Mouse (Mus musculus) left cerebral cortex, postnatal 25 days (tissue): ENCODE measurements around the gene Siah3. TPM values are rescaled to one million over a fixed set of nuclear protein-coding genes. Genes with fewer than 3 reads are reported as not detected.

Experiments
- DNase-seq, 2 experiments: peaks; one replicate each; pipeline ENCODE4 v3.0.0; 2022; ENCODE audit warnings: low spot score in 2 of 2, mixed read lengths in 1 of 2
- intact Hi-C: fragments of 180-260 bp; cut with DNase I; formaldehyde crosslinking; loops from one replicate; pipeline ENCODE4 v1.15.1; 2025
- total RNA-seq, 2 experiments: library from RNA; stranded (reverse); gene quantifications; 2 replicates each; pipeline ENCODE4 v1.2.3; 2021

Siah3 gene
- total RNA-seq, 2 experiments from 2014 or later = 7.4 to 9.6 TPM

DNA sequence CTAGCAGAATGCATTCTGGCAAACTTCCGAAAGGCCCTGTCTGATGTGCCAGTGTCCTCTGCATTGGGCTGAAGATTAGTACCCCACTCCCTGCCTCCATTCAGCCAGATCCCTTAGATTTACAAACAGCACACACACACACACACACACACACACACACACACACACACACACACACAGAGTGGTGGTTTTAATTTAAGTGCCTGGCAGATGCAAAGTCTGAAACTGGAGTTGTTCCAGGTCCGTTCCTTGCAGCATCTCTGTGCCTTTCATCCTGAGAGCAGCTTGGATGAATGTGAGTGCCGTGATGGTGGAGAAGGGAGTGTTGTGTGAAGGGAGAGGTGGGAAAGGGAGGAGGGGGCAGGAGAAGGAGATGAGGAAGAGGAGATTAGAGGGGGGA is 4.2 kb downstream of the Siah3 start:
- peak in 1 of 2 experiments; percentile 86 for DNase-seq
- intact Hi-C loops = loop anchor here (5.0 kb wide), 3 partner anchors 67 to 252 kb away; partner anchors contain the start of gene Erich6b

DNA sequence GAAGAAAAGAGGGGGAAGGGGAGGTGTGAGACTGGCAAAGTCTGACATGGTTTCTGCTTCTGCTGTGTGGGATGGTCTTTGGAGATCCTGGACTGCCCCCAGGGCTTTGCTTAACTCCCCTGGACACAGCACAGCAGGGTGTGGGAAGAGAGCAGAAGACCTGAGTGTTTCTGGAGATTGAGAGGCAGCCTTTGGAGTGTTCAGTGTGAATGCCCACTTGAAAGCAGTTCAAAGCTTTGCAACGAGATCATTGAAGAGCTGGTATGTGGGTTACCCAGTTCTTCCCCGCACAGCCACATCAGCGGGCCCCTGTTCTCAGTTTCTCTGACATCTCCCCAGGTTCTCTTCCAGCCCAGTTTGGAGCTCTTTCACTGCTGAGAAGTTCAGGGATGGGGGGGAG is 4.7 kb downstream of the Siah3 start:
- peak in 1 of 2 experiments; percentile 50 for DNase-seq
- intact Hi-C loops = no loop called here

DNA sequence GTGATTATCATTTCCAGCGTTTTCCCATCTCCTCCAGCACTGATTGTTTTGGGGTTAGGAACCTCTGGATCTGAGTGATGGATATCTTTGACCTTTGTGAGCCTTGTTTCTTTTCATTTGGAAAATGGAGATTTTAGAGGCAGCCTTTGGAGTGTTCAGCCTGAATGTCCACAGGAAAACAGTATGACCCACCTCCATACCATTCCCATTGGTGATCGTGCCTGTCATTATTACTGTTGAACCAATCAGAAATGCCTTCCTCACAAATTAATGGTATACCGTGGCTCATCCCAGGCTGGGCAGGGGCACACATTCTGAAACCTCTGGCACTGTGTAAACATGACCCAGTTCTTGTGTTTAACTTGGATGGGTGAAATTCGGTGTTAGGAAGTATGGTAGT is 6.0 kb downstream of the Siah3 start:
- no peak for DNase-seq
- intact Hi-C loops = no loop called here

DNA sequence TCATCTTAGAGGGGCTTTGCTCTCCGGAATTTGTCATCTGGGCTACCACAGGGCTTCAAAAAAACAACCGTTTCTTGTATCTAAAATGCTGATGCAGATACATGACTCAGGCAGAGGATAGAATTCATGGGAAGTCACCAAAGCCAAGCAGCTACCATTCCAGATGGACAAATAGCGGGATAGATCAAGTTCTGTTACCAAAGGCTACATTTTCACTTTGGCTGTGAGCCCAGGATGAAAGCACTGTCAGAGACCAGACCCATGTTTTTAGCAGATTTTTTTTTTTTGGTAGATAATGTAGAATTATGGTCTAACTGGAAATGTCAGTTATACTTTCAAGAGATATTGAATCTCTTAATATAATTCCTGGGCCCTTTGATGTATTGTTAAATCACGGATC is 7.4 kb downstream of the Siah3 start:
- intact Hi-C loops = no loop called here
- no peak for DNase-seq

DNA sequence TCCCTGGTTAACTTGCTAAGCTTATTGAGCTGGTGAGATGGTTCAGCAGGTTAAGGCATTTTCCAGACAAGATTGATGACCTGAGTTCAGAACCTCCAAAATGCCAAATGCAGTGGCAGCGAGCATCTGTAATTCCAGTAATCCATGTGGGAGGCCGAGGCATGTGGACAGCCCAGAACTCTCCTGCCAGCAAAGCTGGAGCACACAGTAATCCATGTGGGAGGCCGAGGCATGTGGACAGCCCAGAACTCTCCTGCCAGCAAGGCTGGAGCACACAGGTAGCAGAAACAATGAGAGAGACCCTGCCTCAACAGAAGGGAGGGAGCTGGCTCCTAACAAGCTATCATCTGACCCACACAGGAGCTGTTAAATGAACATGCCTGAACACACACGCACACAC is 13.2 kb downstream of the Siah3 start:
- DNase-seq = peak in 1 of 2 experiments; percentile 40
- intact Hi-C loops = no loop called here

DNA sequence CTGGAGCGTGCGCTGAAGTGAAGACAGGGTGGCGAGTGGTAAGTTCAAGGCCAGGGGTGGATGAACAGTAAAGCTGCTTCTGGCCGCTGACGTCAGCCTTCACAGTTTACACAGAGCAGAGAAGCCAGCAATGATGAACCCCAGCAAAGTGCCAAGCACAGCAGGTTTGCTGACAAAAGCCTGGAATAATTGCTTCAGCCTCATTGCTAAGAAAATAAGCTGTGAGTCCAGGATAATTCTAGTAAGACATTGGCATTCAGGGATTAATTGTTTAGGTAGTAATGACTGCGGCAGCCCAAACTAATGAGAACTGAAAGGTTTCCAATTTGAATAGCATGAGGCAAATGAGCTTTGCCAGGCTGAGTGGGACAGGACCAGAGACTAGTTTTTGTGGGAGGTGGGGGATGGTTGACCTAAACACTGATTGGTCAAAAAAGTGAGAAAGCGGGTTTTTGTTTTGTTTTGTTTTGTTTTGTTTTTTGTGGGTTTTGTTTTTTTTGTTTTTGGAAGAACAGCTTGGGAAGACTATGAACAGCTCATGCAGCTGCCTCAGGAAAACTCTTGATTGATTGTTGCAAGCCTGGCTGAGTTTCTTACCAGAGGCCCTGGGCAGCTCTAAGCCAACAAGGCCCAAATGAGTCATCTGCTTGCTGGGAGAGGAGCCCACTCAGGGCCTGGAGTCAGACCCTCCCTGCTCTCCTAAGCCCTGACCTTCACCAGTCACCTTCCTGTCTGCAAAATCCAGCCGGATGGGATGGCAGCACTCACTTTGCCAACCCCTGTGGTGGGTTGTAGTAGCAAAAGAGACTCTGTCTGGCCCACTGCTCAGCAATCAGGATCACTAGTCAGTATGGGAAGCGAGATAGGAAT is 17.5 kb downstream of the Siah3 start:
- intact Hi-C loops = no loop called here
- DNase-seq = no peak

DNA sequence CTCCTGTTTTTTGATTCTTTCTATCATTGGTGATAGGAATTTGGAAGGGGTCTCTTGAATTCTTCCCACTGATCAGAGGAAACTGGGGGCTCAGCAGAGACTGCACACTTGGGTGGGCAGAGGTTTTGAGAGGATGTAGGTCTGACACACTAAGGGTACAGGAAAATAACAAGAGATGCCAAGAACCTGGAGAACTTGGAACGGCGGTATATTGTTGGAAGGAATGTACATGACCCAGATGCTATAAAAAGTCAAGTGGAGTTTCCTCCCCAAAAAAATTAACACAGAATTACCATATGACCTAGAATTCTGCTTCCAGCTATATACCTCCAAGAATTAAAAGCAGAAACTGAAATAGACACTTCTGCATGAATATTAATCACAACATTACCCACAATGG is 20.1 kb downstream of the Siah3 start:
- DNase-seq = peak in 1 of 2 experiments; percentile 53
- intact Hi-C loops = no loop called here

DNA sequence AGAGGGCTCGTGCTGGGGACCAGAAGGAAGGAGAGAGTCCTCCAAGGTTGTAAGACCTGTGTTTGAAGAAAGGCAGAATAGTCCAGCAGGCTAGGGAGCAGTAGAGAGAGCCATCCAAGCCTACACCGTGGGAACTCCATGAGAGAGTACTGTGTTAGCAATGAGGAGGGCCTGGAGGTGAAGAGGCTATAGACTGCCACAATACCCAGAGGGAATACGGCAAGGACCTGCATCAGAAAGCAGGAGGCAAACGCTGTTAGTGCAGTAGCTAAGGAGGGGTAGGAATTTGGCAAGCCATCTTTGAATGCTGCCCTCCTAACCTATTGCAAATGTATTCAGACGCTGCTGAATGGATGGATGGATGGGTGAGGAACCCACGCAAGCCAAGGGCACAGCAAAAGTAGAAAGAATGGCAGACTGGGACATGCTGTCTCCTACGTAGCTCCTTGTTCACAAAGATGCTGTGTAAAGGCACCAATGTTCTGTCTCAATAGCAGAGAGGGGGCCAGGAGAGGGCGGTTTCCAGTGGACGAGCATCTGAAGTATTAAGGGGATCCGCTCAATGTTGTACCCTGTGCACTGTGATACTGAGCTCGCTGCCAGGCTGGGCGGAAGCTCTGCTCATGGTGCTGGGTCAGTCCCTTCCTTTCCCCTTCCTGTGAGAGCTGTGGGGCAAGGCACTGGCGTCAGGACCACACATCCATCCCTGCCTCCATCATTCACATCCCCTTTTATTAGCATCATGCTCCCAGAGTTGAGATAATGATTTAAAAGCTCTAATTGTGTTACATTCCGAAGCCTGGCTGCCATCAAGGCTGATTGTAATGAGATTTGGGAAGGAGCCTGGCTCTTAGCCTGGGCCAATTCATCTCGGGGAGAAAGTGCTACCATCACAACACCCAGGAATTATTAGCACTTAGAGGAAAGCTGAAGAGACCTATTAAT is 26.7 kb downstream of the Siah3 start:
- intact Hi-C loops = no loop called here
- DNase-seq = no peak

DNA sequence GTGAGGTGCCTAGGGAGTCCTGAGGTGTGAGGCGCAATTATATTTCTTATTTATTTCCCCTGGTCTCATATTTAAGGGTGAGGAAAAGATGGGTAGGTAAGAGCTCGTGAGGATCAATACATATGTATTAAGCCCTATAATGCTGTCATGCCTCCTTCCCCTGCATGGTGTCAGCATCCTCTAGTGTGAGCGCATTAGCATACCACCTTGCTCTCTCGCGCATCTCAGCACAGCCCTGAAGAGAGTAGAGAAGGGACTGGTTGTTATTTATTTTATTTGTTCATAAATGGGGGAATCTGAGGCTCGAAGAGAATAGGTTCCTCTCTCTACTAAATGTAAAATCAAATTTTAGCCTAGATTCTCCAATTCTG is 27.4 kb downstream of the Siah3 start:
- intact Hi-C loops = no loop called here
- no peak for DNase-seq

DNA sequence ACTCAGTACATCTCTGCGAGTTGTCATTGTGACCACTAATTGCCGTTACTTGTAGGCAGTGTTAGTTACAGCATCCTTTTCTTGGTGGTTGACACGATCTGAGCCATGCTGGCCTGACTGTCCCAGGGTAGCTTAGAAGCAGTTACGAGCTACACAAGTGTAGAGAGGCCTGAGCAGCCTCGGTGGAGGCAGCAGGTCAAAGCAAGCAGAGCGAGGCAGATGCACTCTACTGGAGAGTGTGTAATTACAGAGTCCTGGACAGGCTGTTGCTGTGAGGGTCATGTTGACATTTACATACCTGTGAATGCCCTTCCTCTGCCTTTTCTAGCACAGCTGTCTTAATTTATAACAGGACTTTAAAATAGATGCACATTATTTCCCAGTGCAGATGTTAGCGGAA is 32.1 kb downstream of the Siah3 start:
- intact Hi-C loops = no loop called here
- no peak for DNase-seq

DNA sequence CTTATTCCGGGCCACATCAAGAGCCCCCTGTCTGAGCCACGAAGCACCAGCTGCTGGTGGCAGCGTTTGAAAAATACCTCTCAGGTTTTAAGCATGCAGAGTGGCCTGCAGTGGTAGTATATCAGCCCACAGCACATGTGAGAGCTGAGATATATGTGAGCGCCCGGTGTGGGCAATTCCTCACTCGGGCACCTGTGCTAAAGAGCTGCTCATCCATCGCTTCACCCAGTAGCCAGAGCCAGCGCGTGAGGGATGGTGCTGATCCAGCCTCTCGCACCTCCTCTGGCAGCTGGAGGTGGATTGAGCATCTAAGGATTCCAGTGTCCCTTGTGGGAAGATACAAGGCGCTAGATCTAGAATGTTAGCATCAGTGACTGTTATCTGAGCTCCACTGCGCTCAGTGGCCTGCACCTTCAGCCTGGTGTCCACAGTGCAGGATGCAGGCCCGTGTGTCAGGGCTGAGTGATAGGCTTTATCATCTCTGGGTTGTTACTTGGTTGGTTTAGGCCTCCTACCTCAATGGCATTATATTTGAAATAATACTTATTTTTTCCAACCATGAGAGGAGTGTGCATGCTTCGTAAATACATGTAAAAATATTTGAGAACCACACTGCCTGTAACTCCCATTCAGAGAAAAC is 37.9 kb downstream of the Siah3 start:
- intact Hi-C loops = no loop called here
- DNase-seq = no peak

DNA sequence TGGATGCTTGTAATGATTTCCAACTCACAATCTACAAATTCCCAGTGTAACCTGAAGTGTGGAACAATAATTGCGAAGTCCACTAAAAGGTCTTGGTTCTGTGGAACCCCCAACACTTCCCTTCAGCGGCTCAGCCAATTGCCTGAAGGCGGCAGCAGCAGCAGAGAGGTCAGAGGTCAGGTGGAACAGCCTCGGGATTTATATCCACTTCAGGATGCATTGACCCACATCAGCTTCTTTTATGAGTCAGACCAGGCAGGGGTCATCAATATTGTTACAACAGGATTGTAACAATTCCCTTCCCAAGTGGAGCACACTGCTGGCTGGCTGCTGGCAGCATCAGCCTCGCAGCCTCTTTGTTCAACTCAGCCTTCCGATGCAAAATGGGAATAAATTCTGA is 39.1 kb downstream of the Siah3 start:
- no peak for DNase-seq
- intact Hi-C loops = no loop called here

DNA sequence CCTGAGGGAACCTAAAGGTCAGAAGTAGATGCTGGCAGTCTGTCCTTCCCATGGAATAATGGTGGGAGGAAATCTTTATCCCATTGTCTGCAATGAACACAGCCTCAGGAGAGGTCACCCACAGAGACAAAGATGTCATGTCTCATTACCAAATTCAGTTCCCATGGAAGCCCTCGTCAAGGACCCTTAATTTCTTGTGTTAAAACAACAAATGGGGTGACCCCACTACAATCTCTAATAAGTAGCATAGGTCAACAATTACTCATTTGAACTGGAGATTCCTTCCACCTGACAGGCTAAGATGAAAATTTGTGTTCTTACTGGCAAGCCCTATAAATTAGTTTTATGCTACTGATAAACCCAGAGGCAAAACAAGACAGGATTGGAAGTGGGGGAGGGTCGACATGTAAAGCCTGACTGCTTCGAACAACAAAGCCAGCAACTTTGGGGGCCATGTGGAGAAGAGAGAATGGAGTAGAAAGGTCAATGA is 45.8 kb downstream of the Siah3 start:
- intact Hi-C loops = no loop called here
- no peak for DNase-seq

DNA sequence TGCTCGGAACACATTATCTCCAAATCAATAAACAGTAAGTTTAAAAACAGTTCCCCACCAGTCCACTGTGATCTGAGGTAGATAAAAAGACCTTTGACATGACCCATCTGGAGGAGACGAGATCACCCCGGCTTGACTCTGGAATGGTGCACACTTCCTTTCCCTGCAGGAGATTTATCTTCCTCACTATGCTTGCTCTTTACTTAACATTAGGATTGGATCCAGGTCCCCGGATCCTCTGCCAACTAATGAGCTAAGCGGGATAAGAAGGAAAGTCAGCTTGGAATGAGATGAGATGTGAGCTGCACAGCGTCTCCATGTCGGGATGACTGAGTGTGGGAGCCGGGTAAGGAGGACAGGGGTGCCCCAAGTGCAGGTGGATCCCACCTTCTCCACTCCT is 46.7 kb downstream of the Siah3 start:
- no peak for DNase-seq

DNA sequence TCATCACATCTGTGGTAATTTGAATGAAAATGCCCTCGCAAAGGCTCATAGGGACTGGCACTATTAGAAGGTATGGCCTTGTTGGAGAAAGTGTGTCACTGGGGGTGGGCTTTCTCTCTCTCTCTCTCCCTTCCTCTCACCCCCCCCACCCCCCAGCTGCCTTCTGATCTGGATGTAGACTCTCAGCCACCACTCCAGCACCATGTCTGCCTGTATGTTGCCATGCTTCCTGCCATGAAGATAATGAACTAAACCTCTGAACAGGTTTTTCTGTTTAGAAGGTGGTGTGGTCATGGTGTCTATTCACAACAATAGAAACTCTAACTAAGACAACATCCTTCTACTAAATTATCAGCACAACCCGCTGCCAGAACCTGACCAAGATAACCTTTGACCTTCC is 48.5 kb downstream of the Siah3 start:
- intact Hi-C loops = no loop called here
- DNase-seq = no peak

More for the DNA sequence above, 46.7 kb downstream of the Siah3 start:
- intact Hi-C loops = no loop called here

DNA sequence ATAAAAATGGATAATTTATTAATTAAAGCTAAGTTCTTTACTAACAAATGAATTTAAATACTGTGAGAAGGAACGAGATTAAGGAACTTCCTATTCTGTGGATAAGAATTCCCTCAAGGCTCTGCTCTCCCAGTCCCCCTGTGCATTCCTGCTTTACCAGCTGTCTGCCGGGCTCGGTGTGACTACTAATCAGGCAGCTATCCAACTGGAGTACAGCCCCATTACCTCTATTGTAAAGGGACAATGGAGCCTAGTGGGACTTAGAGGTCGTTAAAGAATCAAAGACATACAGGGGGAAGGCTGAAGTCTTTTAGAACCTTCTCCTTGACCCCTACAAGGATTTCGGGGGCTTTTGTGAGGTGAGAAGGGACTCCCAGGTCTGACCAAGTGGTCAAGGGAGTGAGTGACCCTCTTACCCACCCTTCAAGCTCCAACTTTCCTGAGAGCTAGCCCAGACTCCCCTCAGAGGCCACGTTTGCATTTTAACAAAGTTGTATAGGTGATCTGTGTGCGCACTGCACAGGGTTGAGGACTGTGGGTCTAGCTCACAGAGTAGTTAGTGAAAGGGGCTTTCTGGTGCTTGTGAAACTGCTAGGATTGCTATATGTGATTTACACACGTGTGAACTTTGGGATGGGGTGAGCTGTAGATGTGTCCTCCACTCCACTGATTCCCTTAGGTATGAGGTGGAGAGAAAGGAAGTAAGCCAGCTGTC is 49.5 kb downstream of the Siah3 start:
- DNase-seq = no peak
- intact Hi-C loops = no loop called here

DNA sequence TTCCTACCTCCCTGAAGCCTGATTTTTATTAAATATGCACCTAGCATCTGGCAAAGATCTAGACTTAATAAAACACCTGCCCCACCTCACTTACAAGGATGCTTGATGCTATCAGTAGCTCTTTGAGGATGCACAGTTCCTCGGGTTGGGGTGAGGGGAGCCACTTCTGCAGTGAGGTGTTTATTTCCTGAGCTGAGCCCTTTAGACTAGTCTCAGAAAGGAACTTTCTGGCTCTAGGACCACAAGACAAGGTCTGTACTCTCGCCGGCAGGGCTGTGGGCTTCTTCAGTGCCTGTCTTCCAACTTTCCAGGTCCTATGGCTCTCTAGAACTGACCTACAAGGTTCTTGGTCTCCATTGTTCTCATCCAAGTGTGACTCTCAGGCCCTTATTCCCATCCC is 50.5 kb downstream of the Siah3 start:
- intact Hi-C loops = no loop called here
- DNase-seq = no peak

DNA sequence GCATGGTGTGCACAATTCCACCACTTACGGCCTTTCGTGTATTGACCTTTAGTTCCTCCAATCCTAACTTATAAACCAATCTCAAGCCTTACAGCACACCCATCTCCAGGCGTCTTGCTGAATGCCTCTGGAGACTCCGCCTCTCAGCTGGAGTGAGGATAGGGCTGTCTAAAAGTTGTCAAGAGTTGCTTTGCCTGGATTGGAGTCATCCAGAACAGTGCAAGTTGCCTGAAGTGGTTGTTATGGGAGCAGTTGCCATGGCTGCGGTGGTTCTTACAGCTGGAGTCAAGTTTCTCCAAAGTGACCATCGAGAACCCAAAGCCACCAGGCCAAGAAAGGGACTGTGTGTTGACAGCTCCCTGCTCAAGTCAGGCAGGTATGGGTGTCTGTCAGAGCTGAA is 54.3 kb downstream of the Siah3 start:
- intact Hi-C loops = no loop called here
- no peak for DNase-seq

DNA sequence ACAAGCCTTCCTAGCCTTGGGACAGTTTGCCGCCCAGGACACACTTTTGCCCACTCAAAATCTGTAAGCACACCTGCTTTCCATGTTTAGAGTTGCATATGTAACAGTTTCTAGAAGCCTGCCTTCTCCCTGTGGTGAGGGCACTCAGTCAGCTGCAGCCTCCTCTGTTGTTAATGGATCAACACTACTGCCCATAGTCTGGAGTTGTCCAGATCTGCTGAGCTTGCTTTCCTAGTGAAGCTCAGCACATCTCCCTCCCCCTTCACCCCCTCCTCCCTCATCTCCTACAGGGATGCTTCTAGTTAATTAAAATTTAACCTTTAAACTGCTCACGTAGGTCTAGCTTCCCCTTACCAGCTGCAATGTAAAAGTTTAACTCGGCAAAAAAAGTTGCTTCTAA is 57.2 kb downstream of the Siah3 start:
- no peak for DNase-seq
- intact Hi-C loops = no loop called here
